Mouse (Mus musculus): Measurements from ENCODE around the gene Art3.

- TF ChIP-seq EP300 (IDR thresholded peaks at IDR 0.05; ENCODE audit: low read depth) (no peak), CTCF (IDR thresholded peaks at IDR 0.05; ENCODE audit: low read depth) (no peak)
Measured at GRCm38 (mm10) chr5:92375368-92375767, 43.7 kb downstream of the Art3 start.

Data from heart, postnatal 0 days (tissue).